Mouse (Mus musculus) ZHBTc4 (cell line): ENCODE data around the gene Glud1.
A peak's percentile ranks its signal among the peaks of the same experiment; 100 is the strongest.

Experiments used
- DNase-seq: peaks from one replicate; pipeline ENCODE4 v3.0.0-alpha.2; 2011; ENCODE audit warnings: low read depth, low spot score

The Glud1 gene

GRCm38 (mm10) chr14:34378560-34379331 lies 68.2 kb downstream of the Glud1 start:
- peak; percentile 95 for DNase-seq

GRCm38 (mm10) chr14:34382921-34383704 lies 72.6 kb downstream of the Glud1 start:
- DNase-seq: peak; percentile 32

GRCm38 (mm10) chr14:34393295-34393694 lies 82.8 kb downstream of the Glud1 start:
- DNase-seq: no peak
